Mouse (Mus musculus): ENCODE results near the gene Rnft2. TPM values are rescaled to one million over a fixed set of nuclear protein-coding genes. Genes with fewer than 3 reads are reported as not detected.
A peak's percentile ranks its signal among the peaks of the same experiment; 100 is the strongest.

Rnft2 gene
- polyA plus RNA-seq, 2 experiments, result 3.1 to 31.4 TPM

- no peak overlapping the region for H3K27ac ChIP-seq (replicated peaks; ENCODE audit: low read depth, low read length)
- ATAC-seq (ENCODE audit: low FRiP score, low read depth) (no peak), DNase-seq (ENCODE audit: low spot score) (no peak)
- H3K4me3 ChIP-seq (replicated peaks; ENCODE audit: low read length), result peak overlapping the region; percentile 31
- H3K36me3 ChIP-seq (ENCODE audit: control insufficient read depth, insufficient read depth, low read length), result no peaks in the 10 kb centered on the region
- H3K4me2 ChIP-seq (replicated peaks; ENCODE audit: low read depth, low read length, severe bottlenecking), result peak overlapping the region; percentile 52
- TF ChIP-seq POLR2A (IDR thresholded peaks at IDR 0.05; ENCODE audit: borderline replicate concordance, extremely low read depth, insufficient read depth, insufficient read length), result no peak
- peaks cover 86% of the 10 kb centered on the region for H3K27me3 ChIP-seq (ENCODE audit: control insufficient read depth, insufficient read depth, low read length)
- peaks cover 6% of the 10 kb centered on the region for H3K9me3 ChIP-seq (ENCODE audit: control insufficient read depth, low read length)
- no peak overlapping the region for H3K9ac ChIP-seq (ENCODE audit: low read depth, low read length, severe bottlenecking)
- peaks cover 8% of the 10 kb centered on the region; the same call in 1 of the 2 replicates for H3K4me1 ChIP-seq (ENCODE audit: control insufficient read depth, insufficient read depth, low read length)
- under 1% methylated on average over 25 of the region's 25 CpGs for WGBS
Observed at GRCm38 (mm10) chr5:118170888-118171529, 73.9 kb downstream of the Rnft2 start.

- ATAC-seq (ENCODE audit: low FRiP score, low read depth), result peak; percentile 24
- under 1% methylated on average over 47 of the region's 117 CpGs for WGBS
- DNase-seq (ENCODE audit: low spot score), result no peak
Observed at GRCm38 (mm10) chr5:118169222-118170221, 75.4 kb downstream of the Rnft2 start.

GRCm38 (mm10) chr5:118167561-118167995, 77.3 kb downstream of the Rnft2 start:
- DNase-seq (ENCODE audit: low spot score) (no peak), ATAC-seq (ENCODE audit: low FRiP score, low read depth) (no peak)
- no peak overlapping the region for H3K27ac ChIP-seq (replicated peaks; ENCODE audit: low read depth, low read length)
- H3K4me3 ChIP-seq (replicated peaks; ENCODE audit: low read length), result no peak overlapping the region
- no peak for TF ChIP-seq POLR2A (IDR thresholded peaks at IDR 0.05; ENCODE audit: borderline replicate concordance, extremely low read depth, insufficient read depth, insufficient read length)
- H3K27me3 ChIP-seq (ENCODE audit: control insufficient read depth, insufficient read depth, low read length), result peaks cover 68% of the 10 kb centered on the region
- no peaks in the 10 kb centered on the region for H3K36me3 ChIP-seq (ENCODE audit: control insufficient read depth, insufficient read depth, low read length)
- no peak overlapping the region for H3K9ac ChIP-seq (ENCODE audit: low read depth, low read length, severe bottlenecking)
- H3K4me2 ChIP-seq (replicated peaks; ENCODE audit: low read depth, low read length, severe bottlenecking), result no peak overlapping the region
- 55% methylated on average over 8 of the region's 8 CpGs for WGBS
- H3K4me1 ChIP-seq (ENCODE audit: control insufficient read depth, insufficient read depth, low read length), result peaks cover 6% of the 10 kb centered on the region; the same call in 1 of the 2 replicates
- H3K9me3 ChIP-seq (ENCODE audit: control insufficient read depth, low read length), result no peaks in the 10 kb centered on the region

More at GRCm38 (mm10) chr5:118169222-118170221, 75.4 kb downstream of the Rnft2 start:
- H3K9ac ChIP-seq (ENCODE audit: low read depth, low read length, severe bottlenecking), result peak overlapping the region; percentile 44
- no peak for TF ChIP-seq POLR2A (IDR thresholded peaks at IDR 0.05; ENCODE audit: borderline replicate concordance, extremely low read depth, insufficient read depth, insufficient read length)
- peaks cover 7% of the 10 kb centered on the region; the same call in 1 of the 2 replicates for H3K4me1 ChIP-seq (ENCODE audit: control insufficient read depth, insufficient read depth, low read length)
- H3K9me3 ChIP-seq (ENCODE audit: control insufficient read depth, low read length), result no peaks in the 10 kb centered on the region
- H3K36me3 ChIP-seq (ENCODE audit: control insufficient read depth, insufficient read depth, low read length), result no peaks in the 10 kb centered on the region
- peaks cover 76% of the 10 kb centered on the region for H3K27me3 ChIP-seq (ENCODE audit: control insufficient read depth, insufficient read depth, low read length)
- peak overlapping the region; percentile 97 for H3K4me2 ChIP-seq (replicated peaks; ENCODE audit: low read depth, low read length, severe bottlenecking)
- H3K27ac ChIP-seq (replicated peaks; ENCODE audit: low read depth, low read length), result no peak overlapping the region
- H3K4me3 ChIP-seq (replicated peaks; ENCODE audit: low read length), result peak overlapping the region; percentile 49

GRCm38 (mm10) chr5:118165462-118165861, 79.5 kb downstream of the Rnft2 start:
- no peak overlapping the region for H3K27ac ChIP-seq (replicated peaks; ENCODE audit: low read depth, low read length)
- no peaks in the 10 kb centered on the region for H3K9me3 ChIP-seq (ENCODE audit: control insufficient read depth, low read length)
- no peaks in the 10 kb centered on the region for H3K36me3 ChIP-seq (ENCODE audit: control insufficient read depth, insufficient read depth, low read length)
- no peaks in the 10 kb centered on the region for H3K4me1 ChIP-seq (ENCODE audit: control insufficient read depth, insufficient read depth, low read length)
- H3K4me2 ChIP-seq (replicated peaks; ENCODE audit: low read depth, low read length, severe bottlenecking), result no peak overlapping the region
- no peak for TF ChIP-seq POLR2A (IDR thresholded peaks at IDR 0.05; ENCODE audit: borderline replicate concordance, extremely low read depth, insufficient read depth, insufficient read length)
- ATAC-seq (ENCODE audit: low FRiP score, low read depth) (no peak), DNase-seq (ENCODE audit: low spot score) (no peak)
- H3K27me3 ChIP-seq (ENCODE audit: control insufficient read depth, insufficient read depth, low read length), result peaks cover 47% of the 10 kb centered on the region
- no peak overlapping the region for H3K9ac ChIP-seq (ENCODE audit: low read depth, low read length, severe bottlenecking)
- H3K4me3 ChIP-seq (replicated peaks; ENCODE audit: low read length), result no peak overlapping the region

GRCm38 (mm10) chr5:118164581-118164980, 80.3 kb downstream of the Rnft2 start, which contains the start of gene Hrk:
TSS of gene Hrk (plus strand) at chr5:118164648.
- no peaks in the 10 kb centered on the region for H3K36me3 ChIP-seq (ENCODE audit: control insufficient read depth, insufficient read depth, low read length)
- H3K4me1 ChIP-seq (ENCODE audit: control insufficient read depth, insufficient read depth, low read length), result no peaks in the 10 kb centered on the region
- ATAC-seq (ENCODE audit: low FRiP score, low read depth) (no peak), DNase-seq (ENCODE audit: low spot score) (no peak)
- H3K4me3 ChIP-seq (replicated peaks; ENCODE audit: low read length), result no peak within 1 kb of the TSS
- H3K4me2 ChIP-seq (replicated peaks; ENCODE audit: low read depth, low read length, severe bottlenecking), result no peak within 1 kb of the TSS
- TF ChIP-seq POLR2A (IDR thresholded peaks at IDR 0.05; ENCODE audit: borderline replicate concordance, extremely low read depth, insufficient read depth, insufficient read length), result no peak
- no peak within 1 kb of the TSS for H3K27ac ChIP-seq (replicated peaks; ENCODE audit: low read depth, low read length)
- H3K9ac ChIP-seq (ENCODE audit: low read depth, low read length, severe bottlenecking), result no peak within 1 kb of the TSS
- 71% methylated on average over 12 of the region's 12 CpGs for WGBS
- peaks cover 39% of the 10 kb centered on the region for H3K27me3 ChIP-seq (ENCODE audit: control insufficient read depth, insufficient read depth, low read length)
- H3K9me3 ChIP-seq (ENCODE audit: control insufficient read depth, low read length), result no peaks in the 10 kb centered on the region

All from limb, embryonic 14.5 days (tissue).